Comparison of ENCODE assay signal across 9 mouse cellular contexts in genomic region chr4:54653097-54653776, GRCm38 (mm10).
DNase-seq lines count a peak whose midpoint lies in the region; ATAC-seq and TF ChIP-seq lines count a peak whose summit lies in the region.
"Had no signal": no experiment of that assay in that cellular context is flagged by ENCODE, and none has a peak within 500 bp of the region (broad histone marks: within the 10 kb centered on the region; RNA-seq: fewer than 3 reads in every experiment).

No protein-coding gene starts in this region.

- WGBS in embryonic facial prominence, embryonic 14.5 days, result 41% methylated on average over 10 of the region's 10 CpGs
- 14% methylated on average over 10 of the region's 10 CpGs for WGBS in hindbrain, embryonic 14.5 days
- WGBS in midbrain, postnatal 0 days, result 17% methylated on average over 10 of the region's 10 CpGs

- no peaks in the 10 kb centered on the region for H3K36me3 ChIP-seq in embryonic facial prominence, embryonic 14.5 days (ENCODE audit: control insufficient read depth, insufficient read depth, low read length)
- H3K36me3 ChIP-seq in hindbrain, embryonic 14.5 days (replicated peaks; ENCODE audit: control insufficient read depth, insufficient read depth), result no peaks in the 10 kb centered on the region
- no peaks in the 10 kb centered on the region for H3K36me3 ChIP-seq in midbrain, postnatal 0 days (ENCODE audit: insufficient read depth, low read length)

- no peak overlapping the region for H3K4me3 ChIP-seq in embryonic facial prominence, embryonic 14.5 days (ENCODE audit: low read depth, low read length)
- no peak overlapping the region for H3K4me3 ChIP-seq in hindbrain, embryonic 14.5 days (replicated peaks; ENCODE audit: low read length)
- H3K4me3 ChIP-seq in midbrain, postnatal 0 days (ENCODE audit: low read depth, low read length), result no peak overlapping the region

- no peak overlapping the region for H3K27ac ChIP-seq in embryonic facial prominence, embryonic 14.5 days (replicated peaks; ENCODE audit: low read depth, low read length)
- peak overlapping the region; percentile 88 for H3K27ac ChIP-seq in hindbrain, embryonic 14.5 days
- peak overlapping the region; percentile 52 for H3K27ac ChIP-seq in midbrain, postnatal 0 days (ENCODE audit: low read depth, low read length)

- H3K9ac ChIP-seq in embryonic facial prominence, embryonic 14.5 days (ENCODE audit: low read depth, low read length), result no peak overlapping the region
- peak overlapping the region; percentile 42 for H3K9ac ChIP-seq in hindbrain, embryonic 14.5 days
- no peak overlapping the region for H3K9ac ChIP-seq in midbrain, postnatal 0 days (replicated peaks; ENCODE audit: low read length, poor library complexity, severe bottlenecking)

- peaks cover 4% of the 10 kb centered on the region; the same call in 1 of the 2 replicates for H3K4me1 ChIP-seq in embryonic facial prominence, embryonic 14.5 days (ENCODE audit: control insufficient read depth, insufficient read depth, low read length)
- peaks cover 17% of the 10 kb centered on the region for H3K4me1 ChIP-seq in hindbrain, embryonic 14.5 days (replicated peaks; ENCODE audit: control insufficient read depth, insufficient read depth, low read length)
- H3K4me1 ChIP-seq in midbrain, postnatal 0 days (ENCODE audit: insufficient read depth, low read length), result peaks cover 5% of the 10 kb centered on the region

- H3K4me2 ChIP-seq in embryonic facial prominence, embryonic 14.5 days (ENCODE audit: low read depth, low read length), result peak overlapping the region; percentile 15; the same call in 1 of the 2 replicates
- H3K4me2 ChIP-seq in hindbrain, embryonic 14.5 days (replicated peaks), result peak overlapping the region; percentile 32
- H3K4me2 ChIP-seq in midbrain, postnatal 0 days (ENCODE audit: low read depth, low read length, poor library complexity, severe bottlenecking), result peak overlapping the region; percentile 5

- no peaks in the 10 kb centered on the region for H3K9me3 ChIP-seq in embryonic facial prominence, embryonic 14.5 days (ENCODE audit: control insufficient read depth, low read length)
- no peaks in the 10 kb centered on the region for H3K9me3 ChIP-seq in hindbrain, embryonic 14.5 days (ENCODE audit: control insufficient read depth, low read length)
- no peaks in the 10 kb centered on the region for H3K9me3 ChIP-seq in midbrain, postnatal 0 days (ENCODE audit: low read length)

- ATAC-seq in embryonic facial prominence, embryonic 14.5 days (ENCODE audit: low read depth), result 0 out of 2 replicates have a peak, but pooled peaks have one; percentile 18
- peak; percentile 76 for ATAC-seq in hindbrain, embryonic 14.5 days (ENCODE audit: low FRiP score)
- peak; percentile 54; the same call in 1 of the 2 replicates for ATAC-seq in midbrain, postnatal 0 days (ENCODE audit: low FRiP score)
- no peak for ATAC-seq in CD4-positive, CD25-positive, alpha-beta regulatory T cell, adult 4 months

- TF ChIP-seq CTCF in midbrain, postnatal 0 days (IDR thresholded peaks at IDR 0.05), result no peak

- peak; percentile 42 for DNase-seq in embryo, embryonic 11 days
- no peak for DNase-seq in embryonic facial prominence, embryonic 14.5 days (ENCODE audit: low spot score)
- DNase-seq in hindbrain, embryonic 14.5 days (ENCODE audit: low spot score), result peak; percentile 63
- DNase-seq in midbrain, postnatal 0 days (ENCODE audit: low spot score), result peak; percentile 67
- DNase-seq in frontal cortex, postnatal 10 days (ENCODE audit: low spot score in 2 of 2), result no peak
- DNase-seq in urinary bladder, postnatal 36 days (ENCODE audit: low spot score in 2 of 2), result no peak
- DNase-seq: kidney, postnatal 25 days; thymus, adult 18-20 months had no signal

- H3K27me3 ChIP-seq in embryonic facial prominence, embryonic 14.5 days (replicated peaks; ENCODE audit: control insufficient read depth, insufficient read depth, low read length), result no peaks in the 10 kb centered on the region
- H3K27me3 ChIP-seq in hindbrain, embryonic 14.5 days (ENCODE audit: control insufficient read depth, insufficient read depth, low read length), result no peaks in the 10 kb centered on the region
- no peaks in the 10 kb centered on the region for H3K27me3 ChIP-seq in midbrain, postnatal 0 days (ENCODE audit: insufficient read depth, low read length)

Comparison
In these comparisons a context has a peak if more than half of its experiments do, and no peak if none do; other contexts are left out.
1. DNase-seq: peak in embryo, embryonic 11 days (single experiment), hindbrain, embryonic 14.5 days (single experiment) and midbrain, postnatal 0 days (single experiment); none in embryonic facial prominence, embryonic 14.5 days (single experiment), frontal cortex, postnatal 10 days (0 of 2) and urinary bladder, postnatal 36 days (0 of 2).
2. Peak in every context shown above with its lines, with median percentiles within 50 percentile points of each other: H3K4me2 ChIP-seq.